Mouse (Mus musculus) forebrain, embryonic 16.5 days (tissue): ENCODE results near the gene Pak1ip1. TPM values are rescaled to one million over a fixed set of nuclear protein-coding genes. Genes with fewer than 3 reads are reported as not detected.

Experiments
- ATAC-seq: fragments of 200-750 bp; cut with Nextera tagmentation; 2 replicates; pipeline ENCODE4 v1.8.0; 2017; ENCODE audit warnings: mild to moderate bottlenecking, moderate library complexity
- H3K27ac ChIP-seq: fragments of 300-500 bp; sonication (generic); 2 replicates; pipeline ENCODE4 v1.5.1; 2014; ENCODE audit warnings: low read length, control low read depth
- H3K27me3 ChIP-seq: fragments of 300-500 bp; sonication (generic); replicated peaks from 2 replicates; pipeline ENCODE4 v1.6.1; 2014; ENCODE audit warnings: low read length; ENCODE audit not compliant: control insufficient read depth, insufficient read depth
- H3K36me3 ChIP-seq: fragments of 300-500 bp; sonication (generic); 2 replicates; pipeline ENCODE4 v1.6.1; 2014; ENCODE audit not compliant: control insufficient read depth, insufficient read depth
- H3K4me1 ChIP-seq: fragments of 300-500 bp; sonication (generic); replicated peaks from 2 replicates; pipeline ENCODE4 v1.6.1; 2014; ENCODE audit warnings: low read length; ENCODE audit not compliant: control insufficient read depth, insufficient read depth
- H3K4me2 ChIP-seq: fragments of 300-500 bp; sonication (generic); 2 replicates; pipeline ENCODE4 v1.6.1; 2014; ENCODE audit warnings: mild to moderate bottlenecking, low read length, control low read depth
- H3K4me3 ChIP-seq: fragments of 300-500 bp; sonication (generic); replicated peaks from 2 replicates; pipeline ENCODE4 v1.5.1; 2014; ENCODE audit warnings: mild to moderate bottlenecking, low read length, control low read depth
- H3K9ac ChIP-seq: fragments of 300-500 bp; sonication (generic); replicated peaks from 2 replicates; pipeline ENCODE4 v1.6.1; 2014; ENCODE audit warnings: low read depth, low read length, control low read depth
- H3K9me3 ChIP-seq: fragments of 300-500 bp; sonication (generic); 2 replicates; pipeline ENCODE4 v1.6.1; 2016; ENCODE audit warnings: low read length; ENCODE audit not compliant: control insufficient read depth
- WGBS: fragments of 180-500 bp; shearing (Covaris S2); extraction: QIAGEN DNeasy Blood & Tissue Kit; methylation state at CpG from one replicate; pipeline ENCODE4 v1.1.7; 2014; 5-methylcytosine and 5-hydroxymethylcytosine counted together
- polyA plus RNA-seq: library from polyadenylated mRNA; unstranded; fragments of >200 nt; fragmentation: Nextera tagmentation; extraction: Ambion mirVana; gene quantifications from 2 replicates; pipeline ENCODE4 v1.2.1, GENCODE M21; 2015

Gene Pak1ip1
- polyA plus RNA-seq, 1 experiment from 2014 or later = 71.7 TPM

DNA sequence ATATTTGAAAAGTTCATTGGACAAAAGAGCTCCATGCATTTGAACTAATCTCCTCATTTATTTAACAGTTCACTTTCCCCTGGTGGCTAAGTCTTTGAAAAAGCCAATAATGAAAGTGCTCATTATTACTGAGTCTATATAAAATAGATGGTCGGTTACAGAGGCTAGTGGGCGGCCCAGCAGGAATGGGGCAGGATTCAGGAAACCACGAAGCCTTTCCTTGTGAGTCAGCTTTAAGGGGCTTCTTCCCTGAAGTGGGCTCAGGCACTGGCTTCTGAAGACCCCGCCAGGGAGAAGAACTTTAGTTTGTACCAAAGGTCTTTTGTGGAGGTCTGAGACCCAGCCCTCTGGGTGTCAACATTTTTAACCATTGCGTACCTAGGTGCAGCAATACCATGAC, 51.1 kb downstream of the Pak1ip1 start:
- H3K4me1 ChIP-seq = no peaks in the 10 kb centered on the region

More for the DNA sequence above, 51.1 kb downstream of the Pak1ip1 start:
- WGBS = 8% methylated on average over 5 of the region's 5 CpGs
- Histone ChIP-seq H3K36me3 (no peaks in the 10 kb centered on the region), H3K9ac (no peak overlapping the region), H3K27me3 (0 out of 2 replicates have a peak, but pooled peaks cover 2% of the 10 kb centered on the region), H3K9me3 (no peaks in the 10 kb centered on the region), H3K4me3 (no peak overlapping the region), H3K27ac (no peak overlapping the region), H3K4me2 (no peak overlapping the region)
- no peak for ATAC-seq

Other genes with a start within 250 kb of the Pak1ip1 start
- 5.1 and 5.2 TPM in 2 replicates for gene Gcnt2, start 141.3 kb upstream of the Pak1ip1 start, polyA plus RNA-seq
- gene Tmem14c, start 15.3 kb downstream of the Pak1ip1 start, polyA plus RNA-seq = 109 and 113 TPM in 2 replicates
- gene Mak, start 78.7 kb downstream of the Pak1ip1 start, polyA plus RNA-seq = 1.6 and 2.1 TPM in 2 replicates
- not detected in 2 replicates for gene Gcm2, start 110.0 kb downstream of the Pak1ip1 start, polyA plus RNA-seq
- gene Sycp2l, start 113.3 kb downstream of the Pak1ip1 start, polyA plus RNA-seq = not detected in 2 replicates
- gene Elovl2, start 219.4 kb downstream of the Pak1ip1 start, polyA plus RNA-seq = 51.4 and 58.3 TPM in 2 replicates
- 26.9 and 28.2 TPM in 2 replicates for gene Smim13, start 248.8 kb downstream of the Pak1ip1 start, polyA plus RNA-seq